Mouse (Mus musculus): ENCODE data around the gene Gm37240. TPM values are rescaled to one million over a fixed set of nuclear protein-coding genes. Genes with fewer than 3 reads are reported as not detected.

Gene Gm37240
- total and polyA plus RNA-seq, 2 experiments from 2014 or later: 0.43 to 1.9 TPM

DNA sequence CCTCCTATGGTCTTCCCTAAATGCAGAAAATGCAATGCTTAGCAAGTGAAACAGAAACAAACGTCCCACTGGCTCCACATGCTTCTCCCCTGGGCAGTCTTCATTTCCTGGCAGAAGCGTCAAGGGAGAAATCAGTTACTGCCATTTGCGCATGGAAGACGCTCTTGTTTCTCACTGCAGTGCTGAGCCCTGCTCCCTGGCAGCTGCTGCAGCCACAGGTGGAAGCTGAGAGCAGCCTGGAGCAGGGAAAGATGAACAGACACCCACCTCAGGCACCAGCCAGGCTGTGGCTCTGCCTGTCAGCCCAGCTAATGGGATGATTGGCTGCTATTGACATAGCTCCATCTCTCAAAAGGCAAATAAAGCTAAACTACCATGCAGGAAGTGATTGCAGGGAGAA lies 578.6 kb downstream of the Gm37240 start:
- H3K4me2 ChIP-seq (ENCODE audit: low read depth, low read length, poor library complexity, severe bottlenecking): no peak overlapping the region
- H3K27me3 ChIP-seq (ENCODE audit: insufficient read depth, low read length): no peaks in the 10 kb centered on the region
- 0 out of 2 replicates have a peak, but pooled peaks cover 3% of the 10 kb centered on the region for H3K4me1 ChIP-seq (ENCODE audit: insufficient read depth, low read length)
- H3K9ac ChIP-seq (replicated peaks; ENCODE audit: low read length, poor library complexity, severe bottlenecking): no peak overlapping the region; the same call in 1 of the 2 replicates
- no peaks in the 10 kb centered on the region for H3K9me3 ChIP-seq (ENCODE audit: low read length)
- H3K36me3 ChIP-seq (ENCODE audit: insufficient read depth, low read length): no peaks in the 10 kb centered on the region
- 63% methylated on average over 4 of the region's 4 CpGs for WGBS
- DNase-seq (ENCODE audit: low spot score): peak; percentile 42
- no peak overlapping the region for H3K4me3 ChIP-seq (ENCODE audit: low read depth, low read length)
- no peak overlapping the region for H3K27ac ChIP-seq (ENCODE audit: low read depth, low read length)
- TF ChIP-seq CTCF (IDR thresholded peaks at IDR 0.05): no peak
- ATAC-seq (ENCODE audit: low FRiP score): no peak

DNA sequence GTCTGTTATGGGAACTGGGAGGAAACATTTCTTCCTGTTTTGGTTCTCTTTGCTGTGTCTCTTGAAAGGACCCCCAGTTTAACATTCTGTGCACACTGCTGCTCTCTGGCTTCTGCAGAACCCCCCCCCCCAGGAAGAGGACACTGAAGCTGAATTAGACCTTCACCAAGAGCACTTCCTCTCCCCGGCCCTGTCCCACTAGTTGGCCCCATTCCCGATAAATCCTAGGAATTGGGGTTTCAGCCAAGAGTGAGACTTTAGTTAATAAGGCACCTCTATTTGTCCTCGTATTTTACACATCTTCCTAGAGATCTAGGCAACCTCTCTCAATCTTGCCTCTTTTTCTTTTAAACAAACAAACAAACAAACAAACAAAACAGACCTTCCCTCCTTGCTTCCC lies 585.5 kb downstream of the Gm37240 start:
- Histone ChIP-seq H3K27me3 (ENCODE audit: insufficient read depth, low read length) (no peaks in the 10 kb centered on the region), H3K27ac (ENCODE audit: low read depth, low read length) (no peak overlapping the region), H3K4me1 (ENCODE audit: insufficient read depth, low read length) (no peaks in the 10 kb centered on the region), H3K36me3 (ENCODE audit: insufficient read depth, low read length) (no peaks in the 10 kb centered on the region), H3K4me2 (ENCODE audit: low read depth, low read length, poor library complexity, severe bottlenecking) (no peak overlapping the region), H3K4me3 (ENCODE audit: low read depth, low read length) (no peak overlapping the region), H3K9me3 (ENCODE audit: low read length) (0 out of 2 replicates have a peak, but pooled peaks cover 2% of the 10 kb centered on the region), H3K9ac (replicated peaks; ENCODE audit: low read length, poor library complexity, severe bottlenecking) (no peak overlapping the region)
- ATAC-seq (ENCODE audit: low FRiP score): no peak
- DNase-seq (ENCODE audit: low spot score): peak; percentile 21
- no peak for TF ChIP-seq CTCF (IDR thresholded peaks at IDR 0.05)
- WGBS: 64% methylated on average over 3 of the region's 3 CpGs

DNA sequence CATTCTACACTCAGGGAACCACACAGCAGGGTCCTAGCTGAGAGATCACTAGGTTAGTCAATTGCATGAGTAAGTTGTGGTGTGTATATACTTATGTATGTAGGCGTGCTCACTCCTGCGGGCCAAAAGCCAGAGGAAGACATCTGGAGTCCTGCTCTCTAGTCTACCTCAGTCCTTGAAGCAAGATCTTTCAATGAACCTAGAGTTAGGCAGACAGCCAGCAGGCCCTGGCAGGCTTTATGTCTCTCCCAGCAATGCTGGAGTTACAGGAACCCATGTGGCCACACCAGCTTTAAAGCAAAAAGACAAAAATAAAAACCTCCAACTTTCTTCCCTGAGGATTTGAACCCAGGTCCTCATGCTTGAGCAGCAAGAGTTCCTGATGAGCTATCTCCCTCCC lies 586.0 kb downstream of the Gm37240 start:
- Histone ChIP-seq H3K9me3 (ENCODE audit: low read length) (0 out of 2 replicates have a peak, but pooled peaks cover 6% of the 10 kb centered on the region), H3K36me3 (ENCODE audit: insufficient read depth, low read length) (no peaks in the 10 kb centered on the region), H3K27ac (ENCODE audit: low read depth, low read length) (no peak overlapping the region), H3K4me3 (ENCODE audit: low read depth, low read length) (no peak overlapping the region), H3K4me2 (ENCODE audit: low read depth, low read length, poor library complexity, severe bottlenecking) (no peak overlapping the region), H3K9ac (replicated peaks; ENCODE audit: low read length, poor library complexity, severe bottlenecking) (no peak overlapping the region), H3K4me1 (ENCODE audit: insufficient read depth, low read length) (no peaks in the 10 kb centered on the region), H3K27me3 (ENCODE audit: insufficient read depth, low read length) (no peaks in the 10 kb centered on the region)
- DNase-seq (ENCODE audit: low spot score): no peak
- 95% methylated on average over 2 of the region's 2 CpGs for WGBS
- no peak for TF ChIP-seq CTCF (IDR thresholded peaks at IDR 0.05)
- ATAC-seq (ENCODE audit: low FRiP score): no peak

DNA sequence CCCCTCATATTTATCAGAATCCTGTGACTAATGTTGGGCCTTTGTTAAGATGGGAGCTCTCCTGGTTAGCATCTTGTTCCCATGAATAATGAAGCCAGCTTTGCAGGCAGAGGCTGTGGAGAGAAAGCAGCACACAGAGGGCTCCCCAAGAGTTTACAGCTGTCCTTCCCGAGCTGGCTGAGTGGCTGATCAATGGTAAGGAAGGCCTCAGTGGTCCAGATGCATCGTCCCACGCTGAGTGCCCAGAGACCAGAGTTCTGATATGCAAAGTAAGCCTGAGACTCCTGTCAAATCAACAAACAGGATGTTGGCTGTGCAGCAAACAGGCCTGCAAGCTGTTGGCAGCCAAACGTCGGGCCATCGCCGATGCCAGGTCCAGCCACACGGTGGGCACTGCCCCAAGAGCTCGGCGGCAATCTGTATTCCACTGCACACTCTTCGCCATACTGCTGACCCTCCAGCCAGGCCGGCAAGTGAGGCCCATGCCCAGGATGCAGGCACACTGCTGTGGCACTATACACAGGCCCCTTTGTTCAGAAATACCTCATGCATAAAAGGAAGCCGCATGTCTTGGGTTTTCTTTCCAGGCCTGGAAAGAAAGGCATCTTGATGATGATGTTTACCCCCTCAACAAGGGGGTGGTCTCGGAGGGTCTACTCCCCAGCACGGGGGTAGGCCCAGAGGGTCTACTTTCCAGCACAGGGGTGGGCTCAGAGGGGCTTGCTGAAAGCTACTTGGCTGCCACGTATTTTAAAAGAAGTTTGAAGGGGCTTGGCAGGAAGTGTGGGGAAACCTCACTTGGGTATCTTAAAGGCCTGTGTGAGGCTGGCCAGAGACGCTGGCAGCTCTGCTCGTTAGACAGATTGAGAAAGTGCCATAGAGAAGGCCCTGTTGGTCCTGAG lies 587.4 kb downstream of the Gm37240 start:
- Histone ChIP-seq H3K4me1 (ENCODE audit: insufficient read depth, low read length) (no peaks in the 10 kb centered on the region), H3K27me3 (ENCODE audit: insufficient read depth, low read length) (no peaks in the 10 kb centered on the region), H3K4me2 (ENCODE audit: low read depth, low read length, poor library complexity, severe bottlenecking) (no peak overlapping the region), H3K4me3 (ENCODE audit: low read depth, low read length) (no peak overlapping the region), H3K9me3 (ENCODE audit: low read length) (0 out of 2 replicates have a peak, but pooled peaks cover 10% of the 10 kb centered on the region), H3K9ac (replicated peaks; ENCODE audit: low read length, poor library complexity, severe bottlenecking) (no peak overlapping the region), H3K36me3 (ENCODE audit: insufficient read depth, low read length) (no peaks in the 10 kb centered on the region), H3K27ac (ENCODE audit: low read depth, low read length) (peak overlapping the region; percentile 32; the same call in 1 of the 2 replicates)
- ATAC-seq (ENCODE audit: low FRiP score) (peak; percentile 98), DNase-seq (ENCODE audit: low spot score) (peak; percentile 90)
- TF ChIP-seq CTCF (IDR thresholded peaks at IDR 0.05): peak; percentile 42
- 51% methylated on average over 18 of the region's 18 CpGs for WGBS

DNA sequence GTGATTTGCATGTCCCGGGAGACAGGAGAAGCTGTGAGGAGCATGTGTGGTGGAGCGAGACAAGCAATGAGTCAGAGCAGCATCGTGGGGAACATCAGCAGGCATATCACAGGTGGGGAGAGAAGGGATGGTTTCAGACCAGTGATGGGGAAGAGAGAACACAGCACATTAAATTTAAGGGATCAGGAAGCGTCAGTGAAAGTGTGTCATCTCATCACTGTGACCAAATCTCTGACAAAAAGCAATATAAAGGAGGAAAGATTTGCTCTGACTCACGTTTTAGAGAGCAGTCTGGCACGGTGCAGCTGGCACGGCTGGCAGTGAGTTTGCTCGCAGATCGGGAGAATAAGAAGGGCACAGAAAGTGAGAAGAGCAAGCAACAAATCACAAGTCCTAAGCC lies 592.1 kb downstream of the Gm37240 start:
- no peak for TF ChIP-seq CTCF (IDR thresholded peaks at IDR 0.05)
- H3K9ac ChIP-seq (replicated peaks; ENCODE audit: low read length, poor library complexity, severe bottlenecking): no peak overlapping the region
- no peak overlapping the region for H3K27ac ChIP-seq (ENCODE audit: low read depth, low read length)
- H3K4me3 ChIP-seq (ENCODE audit: low read depth, low read length): no peak overlapping the region
- no peak overlapping the region for H3K4me2 ChIP-seq (ENCODE audit: low read depth, low read length, poor library complexity, severe bottlenecking)
- ATAC-seq (ENCODE audit: low FRiP score) (no peak), DNase-seq (ENCODE audit: low spot score) (no peak)
- no peaks in the 10 kb centered on the region for H3K36me3 ChIP-seq (ENCODE audit: insufficient read depth, low read length)
- 0 out of 2 replicates have a peak, but pooled peaks cover 10% of the 10 kb centered on the region for H3K9me3 ChIP-seq (ENCODE audit: low read length)
- no peaks in the 10 kb centered on the region for H3K27me3 ChIP-seq (ENCODE audit: insufficient read depth, low read length)
- no peaks in the 10 kb centered on the region for H3K4me1 ChIP-seq (ENCODE audit: insufficient read depth, low read length)
- 82% methylated on average over 9 of the region's 9 CpGs for WGBS

DNA sequence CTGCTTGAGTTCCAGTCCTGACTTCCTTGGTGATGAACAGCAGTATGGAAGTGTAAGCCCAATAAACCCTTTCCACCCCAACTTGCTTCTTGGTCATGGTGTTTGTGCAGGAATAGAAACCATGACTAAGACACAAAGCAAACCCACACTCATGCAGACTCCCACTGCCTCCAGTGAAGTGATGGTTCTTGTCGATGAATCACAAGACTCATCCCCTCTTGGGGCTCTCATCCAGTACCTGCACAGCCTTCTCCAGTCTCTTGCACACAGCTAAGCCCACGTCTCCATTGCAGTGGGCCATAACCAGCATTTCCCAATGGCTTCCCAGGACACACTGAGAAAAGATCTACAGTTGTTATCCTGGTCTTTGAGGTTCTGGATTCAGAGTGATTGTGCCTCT lies 599.7 kb downstream of the Gm37240 start:
- WGBS: 77% methylated on average over 2 of the region's 2 CpGs
- Histone ChIP-seq H3K36me3 (ENCODE audit: insufficient read depth, low read length) (no peaks in the 10 kb centered on the region), H3K9ac (replicated peaks; ENCODE audit: low read length, poor library complexity, severe bottlenecking) (no peak overlapping the region), H3K27ac (ENCODE audit: low read depth, low read length) (no peak overlapping the region), H3K9me3 (ENCODE audit: low read length) (no peaks in the 10 kb centered on the region), H3K4me1 (ENCODE audit: insufficient read depth, low read length) (no peaks in the 10 kb centered on the region), H3K27me3 (ENCODE audit: insufficient read depth, low read length) (no peaks in the 10 kb centered on the region), H3K4me2 (ENCODE audit: low read depth, low read length, poor library complexity, severe bottlenecking) (no peak overlapping the region), H3K4me3 (ENCODE audit: low read depth, low read length) (no peak overlapping the region)
- ATAC-seq (ENCODE audit: low FRiP score): no peak
- no peak for DNase-seq (ENCODE audit: low spot score)
- no peak for TF ChIP-seq CTCF (IDR thresholded peaks at IDR 0.05)

Data from midbrain, postnatal 0 days (tissue).